Mouse (Mus musculus) embryonic facial prominence, embryonic 12.5 days (tissue): ENCODE measurements at regions not wholly inside any gene's neighbourhood (a gene's known extent, or its start where the extent isn't known, plus 50 kb on each side); places are given as distances from the start of the nearest gene placed in this dataset.

Experiments
- ATAC-seq: fragments of 200-750 bp; cut with Nextera tagmentation; 2 replicates; pipeline ENCODE4 v1.8.0; 2017; ENCODE audit not compliant: insufficient number of reproducible peaks, insufficient read depth, low FRiP score, low TSS enrichment
- H3K27ac ChIP-seq: fragments of 300-500 bp; sonication (generic); 2 replicates; pipeline ENCODE4 v1.5.1; 2016; ENCODE audit warnings: mild to moderate bottlenecking
- H3K27me3 ChIP-seq: fragments of 300-500 bp; sonication (generic); 2 replicates; pipeline ENCODE4 v1.6.1; 2016; ENCODE audit warnings: mild to moderate bottlenecking, moderate library complexity
- H3K36me3 ChIP-seq: fragments of 300-500 bp; sonication (generic); 2 replicates; pipeline ENCODE4 v1.6.1; 2016; ENCODE audit warnings: mild to moderate bottlenecking
- H3K4me1 ChIP-seq: fragments of 300-500 bp; sonication (generic); 2 replicates; pipeline ENCODE4 v1.6.1; 2016
- H3K4me2 ChIP-seq: fragments of 300-500 bp; sonication (generic); replicated peaks from 2 replicates; pipeline ENCODE4 v1.6.1; 2016; ENCODE audit warnings: mild to moderate bottlenecking, moderate library complexity
- H3K4me3 ChIP-seq: fragments of 300-500 bp; sonication (generic); 2 replicates; pipeline ENCODE4 v1.5.1; 2016; ENCODE audit warnings: mild to moderate bottlenecking
- H3K9ac ChIP-seq: fragments of 300-500 bp; sonication (generic); 2 replicates; pipeline ENCODE4 v1.6.1; 2016; ENCODE audit warnings: mild to moderate bottlenecking, moderate library complexity
- H3K9me3 ChIP-seq: fragments of 300-500 bp; sonication (generic); 2 replicates; pipeline ENCODE4 v1.6.1; 2016; ENCODE audit warnings: mild to moderate bottlenecking, moderate library complexity
- WGBS: fragments of 180-500 bp; shearing (Covaris S2); methylation state at CpG from one replicate; pipeline ENCODE4 v1.1.7; 2016; 5-methylcytosine and 5-hydroxymethylcytosine counted together

GRCm38 (mm10) chr7:95351337-95351736 is 819.7 kb upstream of the Tenm4 start:
- Histone ChIP-seq H3K27me3 (no peaks in the 10 kb centered on the region), H3K9me3 (no peaks in the 10 kb centered on the region), H3K4me2 (no peak overlapping the region), H3K36me3 (no peaks in the 10 kb centered on the region), H3K4me3 (no peak overlapping the region), H3K27ac (no peak overlapping the region), H3K9ac (no peak overlapping the region), H3K4me1 (0 out of 2 replicates have a peak, but pooled peaks cover 4% of the 10 kb centered on the region)
- 92% methylated on average over 2 of the region's 2 CpGs for WGBS
- no peak for ATAC-seq

GRCm38 (mm10) chr7:95352133-95352532 is 818.9 kb upstream of the Tenm4 start:
- Histone ChIP-seq H3K9me3 (no peaks in the 10 kb centered on the region), H3K4me3 (no peak overlapping the region), H3K9ac (no peak overlapping the region), H3K27ac (no peak overlapping the region), H3K4me1 (0 out of 2 replicates have a peak, but pooled peaks cover 4% of the 10 kb centered on the region), H3K4me2 (no peak overlapping the region), H3K36me3 (no peaks in the 10 kb centered on the region), H3K27me3 (no peaks in the 10 kb centered on the region)
- 90% methylated on average over 3 of the region's 3 CpGs for WGBS
- no peak for ATAC-seq

- no peak for ATAC-seq
- H3K4me2 ChIP-seq: no peak overlapping the region
These were observed 816.1 kb upstream of the Tenm4 start for GRCm38 (mm10) chr7:95354991-95355390.

GRCm38 (mm10) chr7:95358732-95359131 is 812.3 kb upstream of the Tenm4 start:
- H3K4me1 ChIP-seq: no peaks in the 10 kb centered on the region
- H3K9me3 ChIP-seq: no peaks in the 10 kb centered on the region
- no peak overlapping the region for H3K4me3 ChIP-seq
- no peak for ATAC-seq
- H3K27me3 ChIP-seq: no peaks in the 10 kb centered on the region
- H3K9ac ChIP-seq: no peak overlapping the region
- no peak overlapping the region for H3K4me2 ChIP-seq
- H3K36me3 ChIP-seq: no peaks in the 10 kb centered on the region
- 71% methylated on average over 4 of the region's 4 CpGs for WGBS
- no peak overlapping the region for H3K27ac ChIP-seq

More at GRCm38 (mm10) chr7:95354991-95355390, 816.1 kb upstream of the Tenm4 start:
- Histone ChIP-seq H3K9ac (no peak overlapping the region), H3K4me3 (no peak overlapping the region), H3K9me3 (no peaks in the 10 kb centered on the region), H3K27me3 (no peaks in the 10 kb centered on the region), H3K27ac (no peak overlapping the region), H3K36me3 (no peaks in the 10 kb centered on the region), H3K4me1 (0 out of 2 replicates have a peak, but pooled peaks cover 4% of the 10 kb centered on the region)
- WGBS: 65% methylated on average over 2 of the region's 2 CpGs

- Histone ChIP-seq H3K4me3 (no peak overlapping the region), H3K36me3 (no peaks in the 10 kb centered on the region), H3K27me3 (no peaks in the 10 kb centered on the region), H3K9me3 (no peaks in the 10 kb centered on the region), H3K4me1 (no peaks in the 10 kb centered on the region), H3K27ac (no peak overlapping the region), H3K4me2 (no peak overlapping the region), H3K9ac (no peak overlapping the region)
- ATAC-seq: no peak
- 82% methylated on average over 6 of the region's 6 CpGs for WGBS
These were observed 811.9 kb upstream of the Tenm4 start for GRCm38 (mm10) chr7:95359154-95359553.
